Mouse (Mus musculus) CD4-positive, CD25-positive, alpha-beta regulatory T cell, adult 2 months (primary cell): ENCODE measurements around the gene Gramd4.

ENCODE experiments used
- DNase-seq: peaks from one replicate; pipeline ENCODE4 v3.0.0-alpha.2; 2012; ENCODE audit warnings: low read depth, low spot score

The Gramd4 gene

GRCm38 (mm10) chr15:86050170-86050743 is 7.2 kb upstream of the Gramd4 start:
- DNase-seq: no peak

- DNase-seq: peak; percentile 68
These were observed 6.3 kb upstream of the Gramd4 start for GRCm38 (mm10) chr15:86051152-86051551.

- no peak for DNase-seq
These were observed 5.5 kb upstream of the Gramd4 start for GRCm38 (mm10) chr15:86051878-86052478.

- peak; percentile 90 for DNase-seq
These were observed 3.5 kb upstream of the Gramd4 start for GRCm38 (mm10) chr15:86053890-86054536.

GRCm38 (mm10) chr15:86054861-86055260 is 2.6 kb upstream of the Gramd4 start:
- DNase-seq: peak; percentile 53

GRCm38 (mm10) chr15:86056221-86056760 is 1.2 kb upstream of the Gramd4 start:
- DNase-seq: no peak

- DNase-seq: no peak
These were observed 413 bp downstream of the Gramd4 start for GRCm38 (mm10) chr15:86057908-86058307.

- peak; percentile 93 for DNase-seq
These were observed 960 bp downstream of the Gramd4 start for GRCm38 (mm10) chr15:86058394-86058915.

- DNase-seq: no peak
These were observed 1.7 kb downstream of the Gramd4 start for GRCm38 (mm10) chr15:86058931-86059834.

- no peak for DNase-seq
These were observed 2.4 kb downstream of the Gramd4 start for GRCm38 (mm10) chr15:86059835-86060380.

- no peak for DNase-seq
These were observed 3.1 kb downstream of the Gramd4 start for GRCm38 (mm10) chr15:86060581-86060980.

GRCm38 (mm10) chr15:86061221-86061620 is 3.7 kb downstream of the Gramd4 start:
- no peak for DNase-seq

GRCm38 (mm10) chr15:86061848-86062481 is 4.5 kb downstream of the Gramd4 start:
- peak; percentile 48 for DNase-seq

- no peak for DNase-seq
These were observed 6.8 kb downstream of the Gramd4 start for GRCm38 (mm10) chr15:86064191-86064849.

GRCm38 (mm10) chr15:86064850-86065229 is 7.3 kb downstream of the Gramd4 start:
- peak; percentile 58 for DNase-seq

GRCm38 (mm10) chr15:86065367-86065766 is 7.9 kb downstream of the Gramd4 start:
- no peak for DNase-seq

GRCm38 (mm10) chr15:86066836-86067580 is 9.5 kb downstream of the Gramd4 start:
- DNase-seq: no peak

GRCm38 (mm10) chr15:86067581-86067910 is 10.1 kb downstream of the Gramd4 start:
- DNase-seq: peak; percentile 88

GRCm38 (mm10) chr15:86067941-86068495 is 10.5 kb downstream of the Gramd4 start:
- DNase-seq: no peak
